Mouse (Mus musculus): ENCODE data around the gene Lxn. TPM values are rescaled to one million over a fixed set of nuclear protein-coding genes. Genes with fewer than 3 reads are reported as not detected.

Gene Lxn
- 1 to 10 TPM; 1.7 to 2.6 TPM for total RNA-seq (2021)
- long read RNA-seq, experiment 1, partial matches to known transcripts, result 0 of 3 reads
- long read RNA-seq, experiment 1, other reads (novel, unspliced or antisense), result 0 of 3 reads
- long read RNA-seq, experiment 2, partial matches to known transcripts, result 0 of 3 reads
- long read RNA-seq, experiment 2, other reads (novel, unspliced or antisense), result 0 of 3 reads

- peak; percentile 52 for DNase-seq
These were observed at the start of gene Lxn for GRCm38 (mm10) chr3:67463450-67464372. Gene Lxn (minus strand): TSS chr3:67463926.

DNA sequence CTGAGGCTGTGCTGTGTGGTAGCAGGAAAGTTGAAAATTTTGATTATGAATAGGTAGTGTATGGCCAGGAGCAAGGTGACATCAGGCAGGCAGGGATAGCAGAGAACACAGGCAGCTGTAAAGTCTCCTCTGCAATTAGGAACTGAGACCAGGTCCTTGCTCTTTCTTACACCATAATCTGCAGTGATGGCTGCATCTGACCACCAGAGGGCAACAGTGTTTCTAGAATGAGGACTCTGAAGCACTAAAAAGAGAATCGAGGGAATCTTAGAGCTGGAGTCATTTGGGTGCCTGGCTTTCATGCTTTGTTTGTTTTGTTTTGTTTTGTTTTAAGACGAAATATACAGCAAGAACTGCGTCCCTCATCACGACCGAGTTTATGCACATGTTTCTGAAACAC is 49.1 kb upstream of the Lxn start:
- peak; percentile 17 for DNase-seq

- no peak for DNase-seq
These were observed 44.6 kb upstream of the Lxn start for GRCm38 (mm10) chr3:67508216-67508892.

- DNase-seq, result no peak
These were observed 41.6 kb upstream of the Lxn start for GRCm38 (mm10) chr3:67505286-67505685.

DNA sequence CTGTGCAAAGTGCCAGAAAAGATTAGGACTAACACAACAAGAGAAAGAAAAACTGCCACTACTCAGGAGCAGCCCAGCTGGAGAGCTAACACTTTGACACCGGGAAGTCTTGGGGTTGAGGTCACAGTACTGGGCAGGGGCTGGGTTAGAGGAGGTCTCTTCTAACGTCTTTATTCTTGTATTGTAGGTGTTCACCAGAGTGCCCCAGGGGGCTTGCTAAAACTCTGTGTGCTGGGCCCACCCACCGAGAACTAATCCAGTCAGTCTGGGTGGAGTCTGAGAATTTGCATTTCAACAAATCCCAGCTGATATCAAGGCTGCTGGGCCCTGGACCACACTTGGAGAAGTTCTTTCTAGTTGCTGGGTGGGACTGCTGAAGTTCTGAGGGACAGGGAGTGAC is 40.2 kb upstream of the Lxn start:
- no peak for DNase-seq

DNA sequence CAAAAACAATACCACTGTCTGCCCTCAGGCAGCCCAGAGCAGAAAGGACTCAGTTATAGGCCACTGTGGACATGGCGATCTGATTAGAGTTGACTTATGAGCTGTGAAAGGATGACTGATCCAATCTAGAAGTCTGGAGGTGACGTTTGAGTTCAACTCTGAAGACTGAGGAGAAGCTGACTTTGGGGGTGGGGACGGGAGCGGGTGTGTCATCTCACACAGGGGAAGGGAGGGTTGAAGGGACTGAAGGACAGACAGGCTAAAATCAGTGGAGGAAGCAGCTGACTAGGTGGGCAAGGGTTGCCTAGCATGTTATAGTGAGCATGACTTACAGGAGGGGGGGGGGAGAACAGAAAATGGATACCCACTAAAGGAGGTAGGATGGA is 35.7 kb upstream of the Lxn start:
- DNase-seq, result no peak

DNA sequence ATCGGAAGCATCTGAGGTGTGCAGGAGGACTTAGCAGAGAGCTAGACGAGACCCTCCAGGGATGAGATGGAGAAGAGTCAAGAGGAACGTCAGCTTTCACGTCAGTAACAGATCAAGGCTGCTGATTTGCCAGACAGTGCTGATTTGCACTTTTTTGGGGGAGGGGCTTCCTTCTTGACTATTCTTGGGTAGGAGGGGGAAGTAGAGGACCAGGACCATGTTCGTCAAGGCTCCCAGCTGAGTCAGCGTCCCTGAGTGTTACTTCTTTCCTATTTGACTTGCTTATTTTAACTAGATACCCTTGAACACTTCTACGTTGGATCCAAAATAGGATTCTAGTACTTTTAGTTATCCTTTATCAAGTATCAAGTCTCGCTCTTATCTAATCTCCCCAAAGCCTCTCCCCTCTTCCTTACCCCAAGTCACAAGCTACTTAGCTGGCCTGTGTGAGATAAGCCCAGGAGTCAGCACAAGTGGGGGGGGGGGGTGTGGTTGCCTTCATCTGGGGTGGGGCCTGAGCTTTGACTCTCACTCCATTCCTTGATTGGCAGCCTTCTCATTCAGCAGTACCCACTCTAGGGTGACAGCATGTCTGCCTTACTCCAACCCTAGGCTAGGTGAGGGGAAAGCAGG is 35.2 kb upstream of the Lxn start:
- DNase-seq, result no peak

DNA sequence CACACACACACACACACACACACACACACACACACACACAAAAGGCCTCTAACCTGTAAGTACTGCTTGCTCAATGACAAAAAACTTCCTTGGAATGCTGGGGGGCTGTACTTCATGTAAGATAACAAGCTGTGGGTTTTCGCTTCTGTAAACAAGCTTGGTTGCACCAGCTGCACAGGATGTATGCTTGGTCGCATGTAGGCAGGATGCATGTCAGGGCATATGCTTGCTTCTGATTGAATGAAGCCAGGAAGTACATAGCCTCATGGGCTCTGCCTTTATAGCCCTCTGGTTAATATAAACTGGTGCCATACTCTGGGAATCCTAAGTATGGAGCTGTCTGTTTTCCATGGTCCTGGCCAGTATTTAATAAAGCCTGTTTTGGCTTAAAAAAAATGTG is 34.3 kb upstream of the Lxn start:
- no peak for DNase-seq

DNA sequence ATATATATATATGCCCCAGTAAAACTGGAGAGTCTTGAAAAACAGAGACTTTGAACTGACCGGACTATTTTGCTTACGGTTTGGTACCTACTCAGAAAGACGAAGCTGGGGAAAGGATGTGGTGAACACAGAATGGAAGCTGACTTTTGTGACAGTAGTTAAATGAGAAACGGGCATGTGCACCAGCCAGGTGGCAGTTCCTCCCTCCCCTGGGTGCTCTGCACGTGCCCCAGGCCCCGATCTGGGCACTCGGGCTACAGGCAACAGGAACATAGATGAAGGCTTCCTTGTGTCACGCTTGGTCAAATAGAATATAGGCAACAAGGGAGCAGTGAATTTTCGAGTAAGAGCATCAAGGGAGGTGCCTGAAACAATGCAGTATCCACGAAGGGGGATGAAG is 32.6 kb upstream of the Lxn start:
- no peak for DNase-seq

DNA sequence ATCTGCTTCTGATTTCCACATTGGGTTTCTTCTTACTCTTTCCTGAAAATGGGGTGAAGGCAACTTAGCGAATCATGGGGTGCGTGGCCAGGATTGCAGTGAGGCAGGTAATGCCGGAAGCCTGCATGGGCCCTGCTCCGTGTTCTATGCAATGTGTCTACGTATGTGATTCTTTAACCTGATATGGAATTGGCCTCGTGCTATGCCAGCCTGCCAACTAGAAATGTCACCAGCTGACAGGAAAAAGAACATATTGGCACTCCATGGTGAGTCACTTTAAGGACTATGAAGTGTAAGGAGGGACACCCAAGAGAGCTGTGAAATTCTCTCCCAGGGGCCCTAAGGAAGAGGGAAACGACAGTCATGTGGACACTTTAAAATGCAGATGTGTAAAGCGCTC is 29.4 kb upstream of the Lxn start:
- DNase-seq, result no peak

GRCm38 (mm10) chr3:67492086-67492869 is 28.6 kb upstream of the Lxn start:
- DNase-seq, result no peak

- DNase-seq, result no peak
These were observed 26.4 kb upstream of the Lxn start for GRCm38 (mm10) chr3:67490156-67490555.

DNA sequence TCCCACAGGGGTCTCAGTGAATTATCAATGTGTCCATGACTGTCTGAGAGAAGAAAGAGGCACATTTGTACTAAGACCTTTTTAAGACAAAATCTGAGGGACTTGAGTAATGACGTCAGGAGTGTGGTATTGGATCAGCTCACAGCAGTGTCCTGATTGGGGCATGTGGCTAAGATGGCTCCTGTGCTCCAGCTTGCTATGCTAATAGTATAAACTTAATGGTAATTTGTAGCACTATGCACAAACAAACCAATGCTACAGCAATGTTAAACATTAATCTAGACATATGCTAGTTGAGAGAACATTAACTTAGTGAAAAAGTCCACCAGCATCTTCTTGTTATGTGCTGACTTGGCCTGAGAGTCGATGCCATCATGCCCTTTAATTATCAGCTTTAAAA is 21.5 kb upstream of the Lxn start:
- DNase-seq, result no peak

DNA sequence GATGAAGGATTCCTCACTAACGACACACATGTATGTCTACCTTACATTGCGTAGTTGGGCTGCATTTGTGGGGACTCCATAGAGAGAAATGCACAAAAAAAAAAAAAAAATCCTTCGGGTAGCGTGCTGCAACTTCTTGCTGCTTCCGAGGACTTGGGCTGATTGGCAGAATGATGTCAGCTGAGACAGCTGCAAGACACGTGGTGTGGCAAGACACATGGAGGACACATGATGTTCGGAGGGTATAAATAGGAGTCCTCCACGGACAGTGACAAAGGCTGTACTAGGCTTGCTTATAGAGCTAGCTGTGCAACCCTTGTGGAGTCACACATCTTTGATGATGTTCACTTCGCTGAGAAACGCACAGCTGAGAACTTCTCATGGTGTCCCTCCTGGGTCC is 18.7 kb upstream of the Lxn start:
- no peak for DNase-seq

DNA sequence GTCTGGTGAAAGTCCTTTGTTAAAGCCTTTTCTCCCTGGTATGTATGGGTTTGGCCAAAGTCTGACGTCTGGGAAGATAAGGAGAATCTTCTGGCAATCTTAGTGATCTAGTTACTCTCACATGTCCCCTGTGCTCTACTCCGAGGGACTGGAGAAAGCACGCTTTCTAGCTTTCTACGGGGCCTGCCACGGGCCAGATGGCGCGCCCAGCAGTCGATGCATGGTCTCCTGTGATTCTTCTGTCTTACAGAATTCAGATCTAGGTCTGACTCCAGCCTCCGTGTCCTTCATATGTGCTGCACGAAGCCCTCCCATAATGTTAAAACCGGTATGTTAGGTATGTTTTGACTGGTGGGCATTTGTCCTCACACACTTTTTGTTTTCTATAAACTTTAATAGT is 16.1 kb upstream of the Lxn start:
- DNase-seq, result no peak

DNA sequence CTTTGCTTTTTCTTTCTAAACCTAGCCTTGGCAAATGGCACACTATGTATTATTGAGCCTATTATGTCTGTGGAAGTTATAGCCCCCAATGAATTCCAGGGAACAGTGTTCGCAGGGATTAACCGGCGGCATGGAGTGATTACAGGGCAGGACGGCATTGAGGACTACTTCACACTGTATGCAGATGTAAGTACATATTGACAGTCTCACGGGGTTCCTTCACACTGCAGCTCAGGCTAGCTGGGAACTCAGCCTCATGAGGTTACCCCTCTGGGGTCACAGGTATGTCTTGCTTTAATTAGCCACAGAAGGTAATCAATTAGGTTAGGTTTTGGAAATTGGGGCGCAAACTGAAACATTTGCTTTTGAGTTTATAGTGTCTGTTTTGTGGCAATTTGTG is 9.7 kb upstream of the Lxn start:
- DNase-seq, result no peak

DNA sequence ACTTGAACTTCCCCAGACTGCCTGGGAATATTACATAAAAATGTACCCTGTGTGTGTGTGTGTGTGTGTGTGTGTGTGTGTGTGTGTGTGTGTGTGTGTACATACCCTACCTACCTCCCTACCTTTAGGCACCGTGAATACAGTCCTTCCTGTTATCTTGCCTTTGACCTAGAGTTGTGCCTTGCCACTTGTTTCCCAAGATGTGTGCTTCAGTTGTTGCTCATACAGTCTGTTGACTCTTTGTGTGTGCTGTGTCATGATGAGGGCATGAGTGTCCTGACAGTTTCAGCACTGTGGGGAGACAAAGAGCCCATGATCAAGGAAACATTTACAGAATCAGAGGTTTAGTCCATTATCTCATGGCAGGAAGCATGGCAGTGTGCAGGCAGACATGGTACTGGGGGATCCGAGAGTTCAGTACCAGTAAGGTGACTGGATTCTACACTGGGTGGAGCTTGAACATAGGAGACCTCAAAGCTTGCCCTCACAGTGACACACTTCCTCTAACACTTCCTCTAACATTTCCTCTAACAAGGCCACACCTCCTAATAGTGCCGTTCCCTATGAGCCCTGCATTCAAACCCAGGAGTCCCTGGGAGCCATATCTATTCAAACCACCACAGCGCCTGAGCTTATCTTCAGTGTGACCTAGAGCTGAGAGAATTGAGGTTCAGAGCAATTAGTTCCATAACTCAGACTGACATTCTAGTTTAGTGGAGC is 7.8 kb upstream of the Lxn start:
- DNase-seq, result no peak

- DNase-seq, result no peak
These were observed 3.6 kb upstream of the Lxn start for GRCm38 (mm10) chr3:67467281-67467680.

DNA sequence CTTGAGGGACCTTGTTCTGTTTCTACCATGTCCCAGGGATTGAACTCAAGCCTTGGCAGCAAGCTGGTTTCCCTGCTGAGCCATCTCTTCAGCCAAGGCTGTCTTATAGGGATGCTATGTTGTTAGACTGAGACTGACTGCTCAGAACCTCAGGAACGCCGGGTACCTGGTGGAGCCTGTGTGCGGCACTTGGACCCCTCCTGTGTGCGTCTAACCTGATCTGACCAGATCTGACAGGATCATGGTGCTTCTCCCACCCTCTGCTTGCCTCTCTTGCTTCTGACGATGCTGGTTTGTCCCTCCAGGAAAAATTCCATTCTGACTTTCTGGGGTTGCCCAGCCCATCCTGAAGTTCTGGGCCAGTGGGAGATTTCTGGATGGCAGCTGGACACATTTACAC is 2.9 kb upstream of the Lxn start:
- no peak for DNase-seq

GRCm38 (mm10) chr3:67463001-67463400 is 725 bp downstream of the Lxn start:
- DNase-seq, result no peak

- no peak for DNase-seq
These were observed 1.1 kb downstream of the Lxn start for GRCm38 (mm10) chr3:67462578-67462977.
